Mouse (Mus musculus) small intestine, adult 2 months (tissue): ENCODE results near the gene Akap2.

Experiments
- CTCF ChIP-seq: fragments of 200-500 bp; IDR thresholded peaks from 2 replicates; pipeline ENCODE4 v1.5.1; 2012; ENCODE audit warnings: low read depth, mild to moderate bottlenecking, control low read depth, inconsistent platforms, low read length, moderate library complexity, mixed read lengths; ENCODE audit not compliant: insufficient replicate concordance, insufficient read length; ENCODE audit errors: extremely low read depth
- POLR2A ChIP-seq: fragments of 200-500 bp; IDR thresholded peaks from 2 replicates; pipeline ENCODE4 v1.6.1; 2012; ENCODE audit warnings: low read depth, mild to moderate bottlenecking, control low read depth, inconsistent platforms, low read length, moderate library complexity

DNA sequence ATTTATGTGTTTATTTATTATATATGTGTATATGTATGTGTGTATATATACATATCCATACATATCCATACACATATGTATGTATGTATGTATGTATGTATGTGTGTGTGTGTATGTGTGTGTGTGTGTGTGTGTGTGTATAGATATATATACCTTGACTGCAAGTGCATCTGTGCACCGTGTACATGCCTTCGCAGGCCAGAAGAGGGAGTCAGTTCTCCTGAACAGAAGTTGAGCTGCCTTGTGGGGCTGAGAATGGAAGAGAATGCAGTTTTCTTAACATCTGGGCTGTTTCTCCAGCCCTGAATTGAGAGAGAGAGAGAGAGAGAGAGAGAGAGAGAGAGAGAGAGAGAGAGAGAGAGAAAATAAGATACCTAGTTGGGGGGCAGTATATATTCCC, 6.2 kb downstream of the Akap2 start:
- TF ChIP-seq CTCF (no peak), POLR2A (no peak)
